Mouse (Mus musculus) liver, embryonic 13.5 days (tissue): ENCODE data around the gene Gpr82. TPM values are rescaled to one million over a fixed set of nuclear protein-coding genes. Genes with fewer than 3 reads are reported as not detected.
A peak's percentile ranks its signal among the peaks of the same experiment; 100 is the strongest.

Experiments used
- ATAC-seq: fragments of 200-750 bp; cut with Nextera tagmentation; 2 replicates; pipeline ENCODE4 v1.8.0; 2017; ENCODE audit warnings: low read depth, mild to moderate bottlenecking, moderate number of reproducible peaks, moderate library complexity
- DNase-seq: peaks from one replicate; pipeline ENCODE4 v3.0.0; 2022
- H3K27ac ChIP-seq: fragments of 300-500 bp; sonication (generic); 2 replicates; pipeline ENCODE4 v1.5.1; 2015; ENCODE audit warnings: moderate library complexity, mild to moderate bottlenecking, inconsistent platforms
- H3K27me3 ChIP-seq: fragments of 300-500 bp; sonication (generic); 2 replicates; pipeline ENCODE4 v1.6.1; 2015; ENCODE audit warnings: mild to moderate bottlenecking, inconsistent platforms
- H3K36me3 ChIP-seq: fragments of 300-500 bp; sonication (generic); 2 replicates; pipeline ENCODE4 v1.6.1; 2015; ENCODE audit warnings: mild to moderate bottlenecking, inconsistent platforms
- H3K4me1 ChIP-seq: fragments of 300-500 bp; sonication (generic); replicated peaks from 2 replicates; pipeline ENCODE4 v1.6.1; 2015; ENCODE audit warnings: inconsistent platforms
- H3K4me2 ChIP-seq: fragments of 300-500 bp; sonication (generic); 2 replicates; pipeline ENCODE4 v1.6.1; 2015; ENCODE audit warnings: inconsistent platforms, mild to moderate bottlenecking, moderate library complexity
- H3K4me3 ChIP-seq: fragments of 300-500 bp; sonication (generic); replicated peaks from 2 replicates; pipeline ENCODE4 v1.5.1; 2015; ENCODE audit warnings: mild to moderate bottlenecking, inconsistent platforms
- H3K9ac ChIP-seq: fragments of 300-500 bp; sonication (generic); 2 replicates; pipeline ENCODE4 v1.6.1; 2015; ENCODE audit warnings: mild to moderate bottlenecking, inconsistent platforms
- H3K9me3 ChIP-seq: fragments of 300-500 bp; sonication (generic); replicated peaks from 2 replicates; pipeline ENCODE4 v1.6.1; 2016; ENCODE audit warnings: inconsistent platforms
- WGBS: fragments of 180-500 bp; shearing (Covaris S2); methylation state at CpG from one replicate; pipeline ENCODE4 v1.1.7; 2015; ENCODE audit not compliant: insufficient replicate concordance; 5-methylcytosine and 5-hydroxymethylcytosine counted together
- polyA plus RNA-seq: library from polyadenylated mRNA; unstranded; fragments of >200 nt; fragmentation: Nextera tagmentation; extraction: Ambion mirVana; gene quantifications from 2 replicates; pipeline ENCODE4 v1.2.1, GENCODE M21; 2015

Gpr82 gene
- polyA plus RNA-seq, 1 experiment from 2014 or later = not detected

- Histone ChIP-seq H3K4me3 (no peak overlapping the region), H3K36me3 (no peaks in the 10 kb centered on the region), H3K4me1 (peaks cover 25% of the 10 kb centered on the region), H3K4me2 (no peak overlapping the region), H3K9me3 (no peaks in the 10 kb centered on the region), H3K27ac (peak overlapping the region; percentile 34; the same call in 1 of the 2 replicates), H3K27me3 (no peaks in the 10 kb centered on the region), H3K9ac (no peak overlapping the region)
- peak; percentile 43; the same call in 1 of the 2 replicates for ATAC-seq
- 36% methylated on average over 3 of the region's 3 CpGs for WGBS
- DNase-seq = no peak
Observed at GRCm38 (mm10) chrX:13655005-13655421, 6.2 kb upstream of the Gpr82 start.

GRCm38 (mm10) chrX:13655906-13656305 is 5.3 kb upstream of the Gpr82 start:
- Histone ChIP-seq H3K4me1 (peaks cover 25% of the 10 kb centered on the region), H3K36me3 (no peaks in the 10 kb centered on the region), H3K27me3 (no peaks in the 10 kb centered on the region), H3K9ac (peak overlapping the region; percentile 45; the same call in 1 of the 2 replicates), H3K4me3 (no peak overlapping the region), H3K27ac (no peak overlapping the region), H3K9me3 (no peaks in the 10 kb centered on the region), H3K4me2 (peak overlapping the region; percentile 42)
- ATAC-seq (no peak), DNase-seq (no peak)
- 44% methylated on average over 6 of the region's 6 CpGs for WGBS

- no peak overlapping the region for H3K4me2 ChIP-seq
- DNase-seq (peak; percentile 15), ATAC-seq (no peak)
- H3K9ac ChIP-seq = no peak overlapping the region
- H3K27ac ChIP-seq = no peak overlapping the region
- no peaks in the 10 kb centered on the region for H3K9me3 ChIP-seq
- WGBS = 0% methylated on average over 1 of the region's 1 CpGs
- H3K27me3 ChIP-seq = no peaks in the 10 kb centered on the region
- no peak overlapping the region for H3K4me3 ChIP-seq
- no peaks in the 10 kb centered on the region for H3K36me3 ChIP-seq
- H3K4me1 ChIP-seq = peaks cover 25% of the 10 kb centered on the region
Observed at GRCm38 (mm10) chrX:13656721-13657120, 4.4 kb upstream of the Gpr82 start.

GRCm38 (mm10) chrX:13658616-13659140 is 2.5 kb upstream of the Gpr82 start:
- H3K27me3 ChIP-seq = no peaks in the 10 kb centered on the region
- H3K27ac ChIP-seq = no peak overlapping the region
- H3K4me3 ChIP-seq = no peak overlapping the region
- peaks cover 19% of the 10 kb centered on the region for H3K4me1 ChIP-seq
- no peak overlapping the region for H3K4me2 ChIP-seq
- WGBS = 55% methylated on average over 3 of the region's 3 CpGs
- ATAC-seq (no peak), DNase-seq (no peak)
- no peaks in the 10 kb centered on the region for H3K9me3 ChIP-seq
- no peaks in the 10 kb centered on the region for H3K36me3 ChIP-seq
- H3K9ac ChIP-seq = no peak overlapping the region

GRCm38 (mm10) chrX:13659201-13659890 is 1.8 kb upstream of the Gpr82 start:
- Histone ChIP-seq H3K27ac (no peak overlapping the region), H3K36me3 (no peaks in the 10 kb centered on the region)
- 58% methylated on average over 4 of the region's 4 CpGs for WGBS

GRCm38 (mm10) chrX:13668867-13669266 is 7.7 kb downstream of the Gpr82 start:
- H3K27me3 ChIP-seq = no peaks in the 10 kb centered on the region
- H3K4me1 ChIP-seq = no peaks in the 10 kb centered on the region; the same call in 1 of the 2 replicates
- H3K4me3 ChIP-seq = no peak overlapping the region
- DNase-seq (peak; percentile 25), ATAC-seq (peak; percentile 82)
- no peaks in the 10 kb centered on the region for H3K9me3 ChIP-seq
- no peaks in the 10 kb centered on the region for H3K36me3 ChIP-seq
- no peak overlapping the region for H3K9ac ChIP-seq
- H3K27ac ChIP-seq = no peak overlapping the region
- WGBS = 23% methylated on average over 5 of the region's 5 CpGs
- no peak overlapping the region for H3K4me2 ChIP-seq

More at GRCm38 (mm10) chrX:13659201-13659890, 1.8 kb upstream of the Gpr82 start:
- Histone ChIP-seq H3K27me3 (no peaks in the 10 kb centered on the region), H3K4me3 (no peak overlapping the region), H3K9ac (no peak overlapping the region), H3K9me3 (no peaks in the 10 kb centered on the region), H3K4me1 (peaks cover 19% of the 10 kb centered on the region), H3K4me2 (no peak overlapping the region)
- DNase-seq (no peak), ATAC-seq (no peak)

GRCm38 (mm10) chrX:13670342-13670741 is 9.2 kb downstream of the Gpr82 start:
- WGBS = 71% methylated on average over 3 of the region's 3 CpGs
- Histone ChIP-seq H3K4me2 (no peak overlapping the region), H3K4me1 (no peaks in the 10 kb centered on the region; the same call in 1 of the 2 replicates), H3K36me3 (no peaks in the 10 kb centered on the region), H3K9ac (no peak overlapping the region), H3K4me3 (no peak overlapping the region), H3K27ac (no peak overlapping the region), H3K9me3 (no peaks in the 10 kb centered on the region), H3K27me3 (no peaks in the 10 kb centered on the region)
- no peak for ATAC-seq
- no peak for DNase-seq

GRCm38 (mm10) chrX:13673001-13673400 is 11.8 kb downstream of the Gpr82 start:
- ATAC-seq (no peak), DNase-seq (no peak)
- Histone ChIP-seq H3K27me3 (no peaks in the 10 kb centered on the region), H3K9me3 (no peaks in the 10 kb centered on the region), H3K4me1 (peaks cover 3% of the 10 kb centered on the region; the same call in 1 of the 2 replicates), H3K27ac (no peak overlapping the region), H3K36me3 (no peaks in the 10 kb centered on the region), H3K4me3 (no peak overlapping the region), H3K9ac (no peak overlapping the region), H3K4me2 (no peak overlapping the region)
- WGBS = 70% methylated on average over 3 of the region's 3 CpGs

- H3K27me3 ChIP-seq = no peaks in the 10 kb centered on the region
- no peak overlapping the region for H3K4me3 ChIP-seq
- no peak overlapping the region for H3K4me2 ChIP-seq
- peaks cover 5% of the 10 kb centered on the region for H3K4me1 ChIP-seq
- ATAC-seq (no peak), DNase-seq (no peak)
- H3K9me3 ChIP-seq = no peaks in the 10 kb centered on the region
- H3K9ac ChIP-seq = no peak overlapping the region
- no peak overlapping the region for H3K27ac ChIP-seq
- H3K36me3 ChIP-seq = no peaks in the 10 kb centered on the region
- WGBS = 71% methylated on average over 3 of the region's 3 CpGs
Observed at GRCm38 (mm10) chrX:13681748-13682147, 20.6 kb downstream of the Gpr82 start.

GRCm38 (mm10) chrX:13686589-13686988 is 25.4 kb downstream of the Gpr82 start:
- Histone ChIP-seq H3K36me3 (no peaks in the 10 kb centered on the region), H3K4me3 (no peak overlapping the region), H3K4me1 (peaks cover 5% of the 10 kb centered on the region), H3K9me3 (no peaks in the 10 kb centered on the region), H3K9ac (no peak overlapping the region), H3K4me2 (no peak overlapping the region), H3K27me3 (no peaks in the 10 kb centered on the region), H3K27ac (no peak overlapping the region)
- ATAC-seq (peak; percentile 72), DNase-seq (peak; percentile 2)
- 65% methylated on average over 1 of the region's 1 CpGs for WGBS

GRCm38 (mm10) chrX:13688356-13688755 is 27.2 kb downstream of the Gpr82 start:
- Histone ChIP-seq H3K27ac (no peak overlapping the region), H3K27me3 (no peaks in the 10 kb centered on the region), H3K9ac (no peak overlapping the region), H3K4me1 (peaks cover 5% of the 10 kb centered on the region), H3K4me3 (no peak overlapping the region), H3K9me3 (no peaks in the 10 kb centered on the region), H3K36me3 (no peaks in the 10 kb centered on the region), H3K4me2 (no peak overlapping the region)
- no peak for DNase-seq
- ATAC-seq = no peak
- WGBS = 70% methylated on average over 2 of the region's 2 CpGs

GRCm38 (mm10) chrX:13691865-13692264 is 30.7 kb downstream of the Gpr82 start:
- ATAC-seq = no peak
- Histone ChIP-seq H3K9ac (no peak overlapping the region), H3K4me2 (no peak overlapping the region), H3K9me3 (no peaks in the 10 kb centered on the region), H3K4me3 (no peak overlapping the region), H3K36me3 (no peaks in the 10 kb centered on the region), H3K4me1 (no peaks in the 10 kb centered on the region), H3K27ac (no peak overlapping the region), H3K27me3 (no peaks in the 10 kb centered on the region)
- 59% methylated on average over 4 of the region's 4 CpGs for WGBS
- DNase-seq = no peak
